Mouse (Mus musculus): ENCODE data around the gene Nkx2-4. TPM values are rescaled to one million over a fixed set of nuclear protein-coding genes. Genes with fewer than 3 reads are reported as not detected.

The Nkx2-4 gene
- polyA plus RNA-seq, 1 experiment from 2014 or later, result not detected

DNA sequence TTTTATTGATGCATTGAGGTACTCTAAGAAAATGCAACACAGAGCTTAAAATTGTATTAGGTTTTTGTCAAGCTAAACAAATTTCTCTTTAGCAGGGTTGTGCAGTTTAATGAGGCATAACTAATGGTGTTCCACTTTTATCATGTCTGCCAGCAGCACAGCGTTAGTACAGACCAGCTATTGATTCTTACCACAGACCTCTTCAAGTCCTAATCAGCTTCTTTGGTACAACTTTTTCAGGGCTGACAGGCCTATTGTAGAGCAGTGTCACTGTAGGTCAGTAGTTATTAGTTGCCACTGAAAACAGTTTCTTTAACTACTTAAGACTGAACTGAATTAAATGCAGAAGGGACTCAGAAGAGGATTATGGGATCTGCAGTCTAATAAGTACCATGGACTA lies 16.2 kb downstream of the Nkx2-4 start:
- no peaks in the 10 kb centered on the region for H3K27me3 ChIP-seq
- ATAC-seq (ENCODE audit: low FRiP score, low read depth), result no peak

DNA sequence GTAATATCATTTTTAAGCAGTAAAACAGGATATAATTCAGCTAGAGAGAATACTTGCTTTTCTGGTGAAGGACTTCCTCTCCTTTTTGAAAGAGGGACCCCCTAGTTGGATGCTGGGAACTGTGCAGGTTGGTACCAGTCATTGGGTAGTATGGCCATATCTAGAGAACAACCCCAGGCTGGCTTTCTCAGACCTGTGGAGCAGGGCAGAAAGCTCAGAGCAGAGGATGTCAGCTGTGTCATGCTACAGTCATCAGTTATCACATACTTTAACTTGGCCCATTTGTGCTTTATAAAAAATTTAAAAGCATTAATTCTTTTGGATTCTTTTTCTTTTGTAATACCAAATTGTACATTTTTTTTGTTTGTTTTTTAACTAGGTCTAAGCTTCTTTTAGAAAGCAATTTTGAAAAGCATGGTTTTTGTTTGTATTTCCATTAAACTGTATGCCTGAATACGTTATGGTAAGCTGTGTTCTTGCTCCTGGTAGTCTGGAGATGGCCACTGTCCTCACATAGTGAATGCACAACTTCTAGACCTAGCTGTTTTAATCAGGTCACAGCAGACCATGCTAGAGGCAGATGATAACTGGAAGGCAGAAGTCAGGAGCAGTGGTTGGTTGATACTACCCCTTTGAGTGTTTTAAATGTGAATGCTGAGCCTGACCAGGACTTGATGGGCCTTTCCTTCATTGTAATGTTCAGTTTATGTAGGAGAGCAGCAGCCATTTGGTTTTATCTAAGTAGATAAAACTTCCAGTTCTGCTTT lies 17.6 kb downstream of the Nkx2-4 start:
- Histone ChIP-seq H3K4me2 (no peak overlapping the region), H3K36me3 (peaks cover 18% of the 10 kb centered on the region; the same call in 1 of the 2 replicates), H3K4me3 (no peak overlapping the region), H3K4me1 (replicated peaks) (no peaks in the 10 kb centered on the region), H3K9ac (no peak overlapping the region), H3K27ac (replicated peaks) (no peak overlapping the region), H3K27me3 (no peaks in the 10 kb centered on the region), H3K9me3 (no peaks in the 10 kb centered on the region)
- ATAC-seq (ENCODE audit: low FRiP score, low read depth), result no peak
- 92% methylated on average over 1 of the region's 1 CpGs for WGBS

More for the DNA sequence above, 16.2 kb downstream of the Nkx2-4 start:
- H3K36me3 ChIP-seq, result peaks cover 16% of the 10 kb centered on the region; the same call in 1 of the 2 replicates
- H3K27ac ChIP-seq (replicated peaks), result no peak overlapping the region
- no peak overlapping the region for H3K9ac ChIP-seq
- WGBS, result 17% methylated on average over 1 of the region's 1 CpGs
- H3K4me3 ChIP-seq, result no peak overlapping the region
- no peak overlapping the region for H3K4me2 ChIP-seq
- no peaks in the 10 kb centered on the region for H3K4me1 ChIP-seq (replicated peaks)
- no peaks in the 10 kb centered on the region for H3K9me3 ChIP-seq

GRCm38 (mm10) chr2:147053229-147053892 lies 31.9 kb downstream of the Nkx2-4 start:
- Histone ChIP-seq H3K27me3 (no peaks in the 10 kb centered on the region), H3K9ac (no peak overlapping the region), H3K4me2 (no peak overlapping the region), H3K36me3 (peaks cover 55% of the 10 kb centered on the region), H3K9me3 (no peaks in the 10 kb centered on the region), H3K4me1 (replicated peaks) (no peaks in the 10 kb centered on the region), H3K4me3 (no peak overlapping the region), H3K27ac (replicated peaks) (no peak overlapping the region)
- WGBS, result 92% methylated on average over 2 of the region's 2 CpGs
- ATAC-seq (ENCODE audit: low FRiP score, low read depth), result no peak

GRCm38 (mm10) chr2:147047051-147047450 lies 38.2 kb downstream of the Nkx2-4 start:
- Histone ChIP-seq H3K4me1 (replicated peaks) (no peaks in the 10 kb centered on the region), H3K27ac (replicated peaks) (no peak overlapping the region), H3K36me3 (peaks cover 40% of the 10 kb centered on the region), H3K27me3 (no peaks in the 10 kb centered on the region), H3K9ac (no peak overlapping the region), H3K4me3 (no peak overlapping the region), H3K4me2 (no peak overlapping the region), H3K9me3 (no peaks in the 10 kb centered on the region)
- 85% methylated on average over 3 of the region's 3 CpGs for WGBS
- no peak for ATAC-seq (ENCODE audit: low FRiP score, low read depth)

DNA sequence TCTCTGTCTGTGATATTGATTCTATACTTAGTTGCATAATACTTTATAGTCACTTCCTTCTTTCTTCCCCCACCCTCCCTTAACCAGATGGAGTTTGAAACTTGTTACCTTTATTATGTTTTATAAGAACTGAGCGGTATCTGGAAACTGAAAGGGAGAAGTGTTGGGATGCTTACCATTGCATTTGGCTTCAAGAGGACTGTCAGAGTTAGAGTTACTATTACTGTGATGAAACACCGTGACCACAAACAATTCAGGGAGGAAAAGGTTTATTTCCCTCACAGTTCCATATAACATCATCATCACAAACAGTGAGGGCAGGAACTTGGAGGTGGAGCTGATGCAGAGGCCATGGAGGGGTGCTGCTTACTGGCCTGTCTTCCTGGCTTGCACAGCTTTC lies 49.4 kb downstream of the Nkx2-4 start:
- 97% methylated on average over 2 of the region's 2 CpGs for WGBS
- Histone ChIP-seq H3K9ac (no peak overlapping the region), H3K9me3 (no peaks in the 10 kb centered on the region), H3K4me2 (no peak overlapping the region), H3K36me3 (peaks cover 40% of the 10 kb centered on the region), H3K4me1 (replicated peaks) (no peaks in the 10 kb centered on the region), H3K27me3 (no peaks in the 10 kb centered on the region), H3K4me3 (no peak overlapping the region), H3K27ac (replicated peaks) (no peak overlapping the region)
- no peak for ATAC-seq (ENCODE audit: low FRiP score, low read depth)

Other genes with a start within 250 kb of the Nkx2-4 start
- 22.1 and 24.5 TPM in 2 replicates for gene Kiz, start 229.6 kb downstream of the Nkx2-4 start, polyA plus RNA-seq (2015; fragmentation: Nextera tagmentation; extraction: Ambion mirVana)
- gene Xrn2, start 72.4 kb downstream of the Nkx2-4 start, polyA plus RNA-seq (2015; fragmentation: Nextera tagmentation; extraction: Ambion mirVana), result 62.4 and 65.1 TPM in 2 replicates
- gene Nkx2-2, start 108.8 kb upstream of the Nkx2-4 start, polyA plus RNA-seq (2015; fragmentation: Nextera tagmentation; extraction: Ambion mirVana), result 2.5 TPM in 2 replicates